Mouse (Mus musculus): ENCODE data around the gene Efna5.

Efna5 gene

GRCm38 (mm10) chr17:62702020-62702814 lies 178.9 kb downstream of the Efna5 start:
- no peak for DNase-seq (ENCODE audit: low read depth, low spot score)

DNA sequence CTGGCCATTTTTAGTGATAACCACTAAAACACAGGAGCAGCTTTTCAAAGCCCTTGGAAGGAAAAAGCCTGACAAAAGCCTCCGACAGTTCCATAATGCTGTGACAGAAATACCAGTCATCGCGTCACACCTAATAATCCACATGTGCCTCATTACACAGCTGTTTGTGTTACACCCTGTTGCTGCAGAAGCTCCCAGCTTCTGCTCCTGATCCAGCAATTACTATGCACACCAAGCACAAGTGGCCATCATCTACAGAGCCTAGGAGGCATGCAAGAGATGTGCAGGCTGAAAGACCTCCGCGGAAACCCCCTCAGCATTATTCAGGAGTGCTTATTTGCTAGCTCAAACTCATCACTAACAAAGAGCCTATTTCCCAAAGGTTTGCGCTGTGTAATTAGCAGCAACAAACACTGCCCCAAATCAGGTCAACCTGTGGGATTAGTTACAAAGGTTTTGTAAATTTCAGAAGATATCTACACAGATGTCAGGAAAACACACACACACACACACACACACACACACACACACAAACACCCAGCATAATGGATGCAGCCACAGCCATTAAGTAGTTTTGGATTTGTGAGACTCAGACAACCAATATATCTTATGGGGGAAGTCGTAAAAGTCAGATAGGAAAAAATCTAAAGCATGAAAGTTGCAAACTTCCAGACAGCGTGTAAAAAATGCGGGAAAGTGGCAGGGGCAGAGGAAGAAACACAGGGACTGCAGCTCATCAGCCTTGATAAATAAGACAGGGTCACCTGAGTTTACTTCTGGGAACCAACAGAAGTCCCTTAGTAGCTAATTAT lies 180.1 kb downstream of the Efna5 start:
- DNase-seq (ENCODE audit: low read depth, low spot score), result no peak

DNA sequence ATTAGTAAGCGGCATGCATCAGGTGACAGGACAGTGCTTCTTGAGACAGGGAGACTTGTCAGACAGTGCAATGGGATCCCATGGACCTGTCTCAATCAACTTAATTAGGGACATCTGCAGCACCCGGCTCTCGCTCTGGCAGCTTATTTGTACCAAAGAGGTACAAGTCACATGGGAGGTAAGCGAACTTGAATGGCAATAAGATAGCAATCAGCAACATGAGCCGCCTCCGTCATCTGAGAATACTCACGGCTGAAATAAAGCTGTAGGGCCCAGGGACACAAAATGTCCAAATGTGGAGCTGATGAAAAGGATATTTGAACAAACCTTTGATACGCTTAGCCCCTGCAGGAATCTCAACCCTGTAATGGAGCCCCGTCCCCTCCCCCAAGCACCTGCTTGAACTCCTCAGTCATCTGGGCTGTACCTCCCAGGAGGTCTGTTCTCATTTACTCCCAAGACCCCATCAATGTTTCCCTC lies 186.1 kb downstream of the Efna5 start:
- DNase-seq (ENCODE audit: low read depth, low spot score), result no peak

DNA sequence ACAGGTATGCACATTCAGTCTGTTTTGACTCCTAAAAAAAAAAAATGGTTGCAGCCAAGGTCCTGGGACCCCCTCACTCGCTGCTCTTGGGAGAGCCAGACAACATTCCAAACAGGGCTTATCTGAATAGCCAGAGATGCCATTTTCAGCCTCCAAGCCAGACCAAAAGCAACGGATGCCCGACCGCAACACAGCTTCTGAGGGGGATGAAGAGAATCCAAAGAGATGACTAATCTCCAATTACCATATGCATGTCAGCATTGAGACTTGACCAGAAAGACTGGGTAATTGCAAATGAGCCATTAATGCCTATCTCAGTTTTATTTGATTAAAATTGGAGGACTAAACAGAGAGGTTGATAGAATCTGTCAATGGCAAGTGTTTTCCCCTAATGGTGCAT lies 188.9 kb downstream of the Efna5 start:
- DNase-seq (ENCODE audit: low read depth, low spot score), result no peak

DNA sequence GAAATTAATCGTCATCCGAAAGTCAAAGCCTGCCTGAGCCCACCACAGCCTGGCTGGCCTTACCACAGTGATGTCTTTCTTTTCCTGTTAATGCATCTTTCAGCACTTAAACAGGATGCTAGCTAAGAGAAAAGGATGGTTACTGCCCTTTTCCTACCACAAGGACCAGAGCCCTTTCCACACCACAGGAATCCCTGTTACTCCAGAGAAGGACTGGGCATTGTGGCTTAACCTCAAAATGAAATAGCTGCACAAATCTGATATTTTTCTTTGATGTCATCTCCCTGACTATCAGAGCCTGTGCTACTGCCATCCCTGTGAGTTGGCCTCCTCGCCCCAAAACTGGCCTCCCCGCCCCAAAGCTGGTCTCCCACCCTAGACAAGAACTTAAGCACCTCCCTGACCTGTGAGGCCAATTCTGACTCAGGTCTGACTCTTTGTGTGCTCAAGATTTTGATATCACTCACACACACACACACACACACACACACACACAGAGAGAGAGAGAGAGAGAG lies 189.9 kb downstream of the Efna5 start:
- DNase-seq (ENCODE audit: low read depth, low spot score), result no peak

DNA sequence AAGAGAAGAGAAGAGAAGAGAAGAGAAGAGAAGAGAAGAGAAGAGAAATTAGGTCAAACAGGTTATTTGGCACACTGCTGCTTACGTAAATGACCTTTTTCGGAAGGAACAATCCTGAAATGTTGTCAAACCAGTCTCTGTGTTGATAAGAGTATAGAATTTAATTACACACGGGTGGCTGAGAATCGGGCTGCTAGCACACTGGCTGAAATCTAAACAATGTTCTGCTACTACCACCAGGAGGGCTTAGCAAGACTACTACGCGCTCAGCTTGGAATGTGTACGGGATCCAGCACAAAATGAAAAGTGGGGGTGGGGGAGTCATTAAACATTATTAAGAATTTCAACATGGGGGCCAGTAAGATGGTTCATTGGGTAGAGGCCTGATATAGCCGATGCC lies 190.9 kb downstream of the Efna5 start:
- no peak for DNase-seq (ENCODE audit: low read depth, low spot score)

- DNase-seq (ENCODE audit: low read depth, low spot score), result no peak
These were observed 191.5 kb downstream of the Efna5 start for GRCm38 (mm10) chr17:62689646-62690045.

DNA sequence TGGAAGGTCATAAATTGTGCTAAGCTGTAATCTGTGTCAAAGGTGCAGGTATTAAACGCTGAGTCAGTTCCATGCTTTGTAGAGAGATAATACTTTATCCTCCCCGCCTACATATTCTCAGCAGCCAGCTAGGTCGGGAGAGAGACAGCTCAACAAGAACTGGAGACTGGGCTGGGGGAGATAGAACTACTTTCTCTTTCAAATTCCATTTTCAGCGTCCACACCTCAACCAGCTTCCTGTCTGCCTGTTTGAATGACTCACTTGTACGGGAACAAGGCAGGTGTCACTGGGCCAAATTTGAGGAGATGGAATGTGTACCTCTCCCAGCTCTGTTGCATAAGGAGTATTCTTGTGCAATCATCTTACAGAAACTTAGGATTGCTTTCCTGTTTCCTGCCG lies 193.7 kb downstream of the Efna5 start:
- DNase-seq (ENCODE audit: low read depth, low spot score), result no peak

DNA sequence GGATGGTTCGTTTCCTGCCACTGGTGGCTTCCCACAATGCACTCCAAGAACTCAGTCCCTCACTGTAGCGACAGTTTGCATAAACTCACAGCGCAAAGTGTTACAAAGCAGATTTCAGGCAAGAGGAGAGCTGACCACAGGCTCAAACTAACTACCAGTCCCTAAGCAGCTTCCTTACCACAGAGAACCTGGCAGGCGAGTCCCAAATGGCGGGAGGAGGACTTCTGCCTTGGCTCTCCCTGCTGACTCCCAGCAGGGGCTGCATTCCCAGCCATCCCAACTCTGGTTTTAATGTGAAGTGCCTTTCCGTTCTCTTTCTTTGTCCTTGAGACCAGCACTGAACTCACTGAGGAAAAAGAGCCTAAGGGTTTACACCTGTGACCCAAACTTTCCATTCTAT lies 195.9 kb downstream of the Efna5 start:
- no peak for DNase-seq (ENCODE audit: low read depth, low spot score)

DNA sequence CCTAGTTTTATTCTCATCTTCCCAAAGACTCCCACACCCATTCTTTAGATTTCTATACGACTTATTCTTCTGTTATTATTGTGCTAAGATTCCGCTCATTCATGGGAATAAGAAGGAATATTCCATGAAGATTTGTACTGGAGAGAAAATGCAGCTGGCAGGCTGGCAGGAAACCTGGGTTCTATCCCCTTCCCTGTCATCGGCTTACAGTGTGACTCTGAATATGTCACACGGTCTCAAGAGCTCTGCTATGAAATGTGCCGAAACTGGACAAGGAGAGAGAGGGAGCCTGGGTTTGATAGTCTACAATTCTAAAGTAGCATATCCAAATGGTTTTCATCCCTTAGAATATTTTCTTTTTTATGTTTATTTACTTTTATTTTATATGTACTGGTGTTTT lies 198.0 kb downstream of the Efna5 start:
- DNase-seq (ENCODE audit: low read depth, low spot score), result no peak

GRCm38 (mm10) chr17:62681726-62682125 lies 199.4 kb downstream of the Efna5 start:
- DNase-seq (ENCODE audit: low read depth, low spot score), result no peak

GRCm38 (mm10) chr17:62680737-62681136 lies 200.4 kb downstream of the Efna5 start:
- no peak for DNase-seq (ENCODE audit: low read depth, low spot score)

DNA sequence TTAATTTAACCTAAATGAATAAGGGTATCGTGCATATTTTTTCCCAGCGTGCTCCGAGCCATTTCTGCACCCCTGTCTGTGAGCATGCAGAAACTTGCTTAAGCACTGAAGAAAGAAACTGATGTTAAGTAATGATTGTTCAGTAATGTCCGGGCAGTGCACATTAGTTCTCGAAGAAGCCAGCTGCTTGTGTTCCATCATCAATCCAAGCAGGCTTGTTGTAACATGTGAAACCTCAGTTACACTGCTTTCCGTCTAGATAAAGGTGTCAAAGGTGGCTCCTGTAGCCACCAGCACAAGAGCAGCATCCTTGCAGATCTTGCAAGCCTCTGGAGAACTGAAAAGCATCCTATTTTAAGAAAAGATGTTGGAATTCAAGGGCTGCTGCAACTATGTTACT lies 204.3 kb downstream of the Efna5 start:
- no peak for DNase-seq (ENCODE audit: low read depth, low spot score)

- DNase-seq (ENCODE audit: low read depth, low spot score), result no peak
These were observed 204.7 kb downstream of the Efna5 start for GRCm38 (mm10) chr17:62676409-62676808.

- DNase-seq (ENCODE audit: low read depth, low spot score), result no peak
These were observed 205.3 kb downstream of the Efna5 start for GRCm38 (mm10) chr17:62675811-62676255.

DNA sequence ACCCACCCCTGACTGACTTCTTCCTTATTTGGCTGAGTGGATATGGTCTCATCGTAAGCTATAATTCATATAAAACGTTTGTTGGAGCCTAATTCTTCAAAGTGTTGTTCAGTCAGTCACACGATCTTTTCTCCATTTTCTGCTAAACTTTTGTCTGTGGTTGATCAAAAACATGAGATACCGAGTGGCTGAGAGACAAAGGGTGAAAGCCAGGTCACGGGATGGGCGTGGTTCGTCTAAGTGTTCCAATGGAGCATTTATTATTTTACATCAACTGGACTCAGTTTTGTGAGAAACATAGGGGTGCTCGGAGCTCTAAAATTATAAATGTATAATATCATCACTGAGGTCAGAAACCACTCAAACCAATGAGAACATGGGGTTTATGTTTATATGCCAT lies 209.0 kb downstream of the Efna5 start:
- DNase-seq (ENCODE audit: low read depth, low spot score), result no peak

DNA sequence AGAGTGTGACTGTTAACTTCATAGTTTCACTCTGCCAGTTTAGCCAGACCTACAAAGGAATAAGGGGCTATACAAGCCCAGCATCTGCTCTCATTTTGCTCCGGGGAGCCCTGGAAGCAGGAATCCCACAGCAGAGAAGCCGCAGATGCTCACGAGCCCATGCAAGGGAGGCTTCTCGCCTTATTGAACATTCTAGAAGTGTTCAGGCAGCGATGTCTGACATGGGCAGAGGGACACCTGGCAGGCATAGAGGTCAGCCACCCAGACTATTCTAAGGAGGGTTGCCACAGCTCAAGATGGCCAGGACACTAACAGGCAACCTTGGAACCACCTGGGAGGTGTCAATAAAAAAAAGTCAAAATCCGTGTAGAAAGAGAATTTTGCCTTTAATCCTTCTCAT lies 214.4 kb downstream of the Efna5 start:
- no peak for DNase-seq (ENCODE audit: low read depth, low spot score)

DNA sequence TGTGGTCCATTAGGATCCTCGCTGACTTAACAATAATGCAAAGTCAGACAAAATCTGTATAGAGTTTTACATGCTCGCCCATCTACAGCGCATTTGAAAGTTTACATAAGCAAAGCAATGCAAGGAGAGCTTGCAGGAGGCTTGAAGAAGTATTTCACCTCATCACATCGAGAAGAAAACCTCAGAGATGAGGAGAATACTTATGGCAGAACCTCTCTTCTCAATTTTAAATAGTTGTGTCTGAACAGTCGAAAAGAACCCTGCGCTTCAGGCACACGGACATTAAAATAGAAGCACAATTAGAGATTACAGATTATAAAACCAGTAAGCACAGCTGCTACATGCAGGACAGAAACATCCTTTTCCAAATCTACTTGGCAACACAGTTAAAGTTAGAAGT lies 215.3 kb downstream of the Efna5 start:
- no peak for DNase-seq (ENCODE audit: low read depth, low spot score)

DNA sequence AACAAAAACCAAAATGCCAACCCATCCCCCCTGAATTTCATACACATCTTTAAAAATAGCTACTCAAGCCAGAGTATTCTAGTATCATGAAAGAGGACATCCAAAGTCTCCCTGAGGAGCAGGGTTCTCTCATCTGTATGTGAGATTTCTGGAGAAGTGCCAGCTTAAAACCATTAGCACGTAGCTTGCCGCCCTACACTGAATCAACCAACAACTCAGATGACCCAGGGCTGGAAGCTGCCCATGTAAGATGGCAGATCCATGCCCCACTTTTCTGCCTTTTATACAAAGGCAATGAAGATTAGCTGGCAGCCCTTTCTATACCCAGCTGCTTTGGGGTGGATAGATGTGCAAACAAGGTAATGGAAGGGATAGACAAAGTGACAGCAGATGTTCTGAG lies 216.4 kb downstream of the Efna5 start:
- no peak for DNase-seq (ENCODE audit: low read depth, low spot score)

GRCm38 (mm10) chr17:62661801-62662200 lies 219.3 kb downstream of the Efna5 start:
- no peak for DNase-seq (ENCODE audit: low read depth, low spot score)

GRCm38 (mm10) chr17:62659501-62660175 lies 221.5 kb downstream of the Efna5 start:
- DNase-seq (ENCODE audit: low read depth, low spot score), result no peak

All from CD4-positive, CD25-positive, alpha-beta regulatory T cell, adult 2 months (primary cell).